Mouse (Mus musculus): ENCODE data around the gene Sppl2b. TPM values are rescaled to one million over a fixed set of nuclear protein-coding genes. Genes with fewer than 3 reads are reported as not detected.

Gene Sppl2b
- total and polyA plus RNA-seq, 3 experiments: 52.0 to 65.9 TPM; not detected in 1

DNA sequence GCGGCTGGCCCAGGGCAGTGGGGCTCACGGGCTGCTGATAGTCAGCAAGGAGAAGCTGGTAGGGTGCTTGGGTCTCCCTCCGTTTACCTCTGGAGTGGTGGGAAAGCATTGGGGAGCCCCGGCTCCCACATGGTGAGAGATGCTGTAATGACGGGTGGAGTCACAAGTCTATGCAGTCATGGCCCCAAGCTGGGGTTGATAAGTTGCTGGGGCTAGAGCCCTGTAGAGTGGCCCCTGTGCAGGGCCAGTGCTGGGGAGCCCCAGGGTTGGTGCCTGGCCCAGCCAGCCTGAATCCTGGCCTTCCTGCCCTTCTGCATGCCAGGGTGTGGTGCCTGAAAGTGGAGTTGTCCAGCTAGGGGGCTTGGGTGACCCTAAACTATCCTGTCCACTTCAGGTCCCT lies 7.2 kb downstream of the Sppl2b start:
- H3K27me3 ChIP-seq (ENCODE audit: control insufficient read depth in 1 of 2, insufficient read depth in 2 of 2, low read length in 2 of 2): no peaks in the 10 kb centered on the region
- TF ChIP-seq EP300 (IDR thresholded peaks at IDR 0.05; ENCODE audit: low read depth in 1 of 2, low read length in 2 of 2) (no peak), POLR2AphosphoS2 (IDR thresholded peaks at IDR 0.05; ENCODE audit: low read length) (no peak), CHD2 (IDR thresholded peaks at IDR 0.05; ENCODE audit: low read length) (no peak), SIN3A (IDR thresholded peaks at IDR 0.05; ENCODE audit: low read length) (no peak)
- H3K9ac ChIP-seq (ENCODE audit: control insufficient read depth, low read depth, low read length, poor library complexity, severe bottlenecking): no peak overlapping the region
- no peak overlapping the region for H3K4me3 ChIP-seq (ENCODE audit: control insufficient read depth in 1 of 2, insufficient read depth in 1 of 2, low read depth in 2 of 2, low read length in 2 of 2)
- H3K4me1 ChIP-seq (ENCODE audit: control insufficient read depth in 1 of 2, insufficient read depth in 2 of 2, low read length in 2 of 2): peaks cover 14 to 19% of the 10 kb centered on the region in 2 experiments
- no peak for DNase-seq (ENCODE audit: low read depth, low spot score)
- H3K9me3 ChIP-seq (replicated peaks; ENCODE audit: insufficient read depth, low read length): no peaks in the 10 kb centered on the region
- H3K36me3 ChIP-seq (ENCODE audit: control insufficient read depth in 1 of 2, insufficient read depth in 2 of 2, low read length in 2 of 2): peaks cover 2 to 17% of the 10 kb centered on the region in 2 experiments; a peak in 3 of 4 replicates
- peaks cover 24% of the 10 kb centered on the region for H3K79me2 ChIP-seq (ENCODE audit: control insufficient read depth, insufficient read depth, low read length, poor library complexity)
- no peak overlapping the region for H3K27ac ChIP-seq (ENCODE audit: control insufficient read depth, low read depth, low read length)

DNA sequence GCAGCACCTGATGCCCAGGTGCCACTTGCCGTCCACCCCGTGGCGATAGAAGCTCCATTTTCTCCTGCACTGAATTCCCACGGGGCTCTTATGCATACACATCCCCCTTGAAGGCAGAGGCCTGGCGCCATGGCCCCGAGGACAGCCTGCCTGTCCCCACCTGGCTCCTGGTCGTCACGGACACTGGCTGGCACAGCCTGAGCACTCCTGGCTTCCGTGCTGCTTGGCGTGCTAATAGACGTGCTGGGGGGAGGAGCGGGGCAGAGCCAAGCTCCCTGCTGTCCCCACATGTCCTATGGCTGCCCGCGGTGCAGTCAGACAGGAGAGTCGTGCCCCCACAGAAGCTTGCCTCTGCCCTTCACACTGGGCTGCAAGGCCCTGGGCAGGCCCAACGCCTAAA lies 9.4 kb downstream of the Sppl2b start:
- H3K4me1 ChIP-seq (ENCODE audit: control insufficient read depth in 1 of 2, insufficient read depth in 2 of 2, low read length in 2 of 2): no peaks in the 10 kb centered on the region
- no peak for DNase-seq (ENCODE audit: low read depth, low spot score)
- no peak overlapping the region for H3K4me3 ChIP-seq (ENCODE audit: control insufficient read depth in 1 of 2, insufficient read depth in 1 of 2, low read depth in 2 of 2, low read length in 2 of 2)
- no peak for TF ChIP-seq TBP (IDR thresholded peaks at IDR 0.05; ENCODE audit: low read depth, low read length)
- TF ChIP-seq ZKSCAN1 (IDR thresholded peaks at IDR 0.05; ENCODE audit: low read depth, low read length): no peak
- TF ChIP-seq POLR2AphosphoS2 (IDR thresholded peaks at IDR 0.05; ENCODE audit: low read length): no peak
- TF ChIP-seq NRF1 (IDR thresholded peaks at IDR 0.05; ENCODE audit: insufficient read depth, low read depth, low read length, poor library complexity, severe bottlenecking): no peak
- TF ChIP-seq ZC3H11A (IDR thresholded peaks at IDR 0.05; ENCODE audit: low read depth, low read length): no peak
- no peak for TF ChIP-seq RCOR1 (IDR thresholded peaks at IDR 0.05; ENCODE audit: low read depth, low read length)
- no peak for TF ChIP-seq POLR2AphosphoS5 (IDR thresholded peaks at IDR 0.05; ENCODE audit: borderline replicate concordance, low read depth, low read length)
- no peak for TF ChIP-seq RAD21 (IDR thresholded peaks at IDR 0.05; ENCODE audit: low read depth, low read length)
- no peak for TF ChIP-seq MAX (IDR thresholded peaks at IDR 0.05; ENCODE audit: low read length)
- no peak for TF ChIP-seq ELF1 (IDR thresholded peaks at IDR 0.05; ENCODE audit: low read depth, low read length)
- no peak for TF ChIP-seq USF2 (IDR thresholded peaks at IDR 0.05; ENCODE audit: borderline replicate concordance in 1 of 2, insufficient read depth in 1 of 2, low read depth in 1 of 2, low read length in 2 of 2)
- TF ChIP-seq EP300 (IDR thresholded peaks at IDR 0.05; ENCODE audit: low read depth in 1 of 2, low read length in 2 of 2): no peak
- TF ChIP-seq MEF2A (IDR thresholded peaks at IDR 0.05; ENCODE audit: extremely low read depth, insufficient replicate concordance, low read depth, low read length, poor library complexity, severe bottlenecking): no peak
- TF ChIP-seq TAL1 (IDR thresholded peaks at IDR 0.05; ENCODE audit: low read length): no peak
- TF ChIP-seq UBTF (IDR thresholded peaks at IDR 0.05; ENCODE audit: borderline replicate concordance, insufficient read depth, low read depth, low read length): no peak
- peaks cover 0 to 1% of the 10 kb centered on the region in 2 experiments; a peak in 1 of 4 replicates for H3K36me3 ChIP-seq (ENCODE audit: control insufficient read depth in 1 of 2, insufficient read depth in 2 of 2, low read length in 2 of 2)
- peaks cover 6% of the 10 kb centered on the region; the same call in 1 of the 2 replicates for H3K79me2 ChIP-seq (ENCODE audit: control insufficient read depth, insufficient read depth, low read length, poor library complexity)
- H3K9ac ChIP-seq (ENCODE audit: control insufficient read depth, low read depth, low read length, poor library complexity, severe bottlenecking): no peak overlapping the region
- H3K27me3 ChIP-seq (ENCODE audit: control insufficient read depth in 1 of 2, insufficient read depth in 2 of 2, low read length in 2 of 2): no peaks in the 10 kb centered on the region
- no peak overlapping the region for H3K27ac ChIP-seq (ENCODE audit: control insufficient read depth, low read depth, low read length)
- no peaks in the 10 kb centered on the region for H3K9me3 ChIP-seq (replicated peaks; ENCODE audit: insufficient read depth, low read length)

Data from MEL (cell line).